Mouse (Mus musculus): ENCODE data around the gene Rnf25. TPM values are rescaled to one million over a fixed set of nuclear protein-coding genes. Genes with fewer than 3 reads are reported as not detected.

Gene Rnf25
- 10 to 100 TPM; 64.1 to 71.2 TPM for total RNA-seq (2021)
- long read RNA-seq, experiment 1, partial matches to known transcripts = 2 of 5 reads
- long read RNA-seq, experiment 1, other reads (novel, unspliced or antisense) = 0 of 5 reads
- long read RNA-seq, experiment 2, partial matches to known transcripts = 1 of 3 reads
- long read RNA-seq, experiment 2, other reads (novel, unspliced or antisense) = 0 of 3 reads

DNA sequence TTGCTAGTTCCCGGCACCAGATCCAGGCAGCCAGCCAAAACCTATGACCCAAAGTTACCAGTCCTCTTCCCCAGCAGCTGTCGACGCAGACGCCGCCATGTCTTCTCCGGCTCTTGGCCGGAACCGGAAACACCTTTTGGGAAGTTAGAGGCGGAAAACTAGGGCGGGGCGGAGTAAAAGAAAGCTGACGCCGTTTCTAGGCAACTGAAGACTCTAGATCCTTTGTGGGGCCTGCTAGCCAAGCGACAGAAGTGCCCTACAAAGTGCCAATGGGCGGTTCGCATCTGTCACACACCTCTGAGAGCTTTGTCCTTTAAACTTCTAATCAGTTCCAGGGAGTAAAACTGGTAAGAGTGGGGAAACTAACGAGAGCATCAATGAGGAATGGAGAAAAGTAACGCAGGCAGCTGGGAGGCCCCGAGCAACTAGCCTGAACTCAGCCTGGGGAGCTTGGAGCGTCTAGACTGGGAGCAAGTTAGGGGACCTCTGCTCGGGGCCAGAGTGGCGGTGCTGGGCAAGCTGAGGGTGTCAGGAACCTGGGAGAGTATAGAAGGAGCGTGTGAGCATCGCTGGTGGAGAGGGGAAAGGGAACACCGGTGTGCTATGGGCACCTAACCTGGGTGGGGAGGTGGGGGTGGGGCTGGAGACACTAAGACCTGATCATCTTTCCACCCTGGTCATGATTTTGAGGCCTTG, at the start of gene Rnf25, which contains the start of gene Stk36:
Rnf25 (minus strand) TSS at position 131 of the 696 bp plus-strand sequence.
Stk36 (plus strand) TSS at position 179 of the 696 bp plus-strand sequence.
- TF ChIP-seq CTCF (IDR thresholded peaks at IDR 0.05) = no peak
- intact Hi-C loops (cut with DNase I) = loop anchor here (1.0 kb wide), 1 partner anchor 13 kb away; the partner anchor contains the start of genes Bcs1l and Zfp142
- Histone ChIP-seq H3K4me3 (peak within 1 kb of the TSS; percentile 77), H3K27ac (peak within 1 kb of the TSS; percentile 85)
- peak; percentile 84 to 85 for DNase-seq (ENCODE audit: extremely low spot score in 1 of 2, low spot score in 2 of 2)

DNA sequence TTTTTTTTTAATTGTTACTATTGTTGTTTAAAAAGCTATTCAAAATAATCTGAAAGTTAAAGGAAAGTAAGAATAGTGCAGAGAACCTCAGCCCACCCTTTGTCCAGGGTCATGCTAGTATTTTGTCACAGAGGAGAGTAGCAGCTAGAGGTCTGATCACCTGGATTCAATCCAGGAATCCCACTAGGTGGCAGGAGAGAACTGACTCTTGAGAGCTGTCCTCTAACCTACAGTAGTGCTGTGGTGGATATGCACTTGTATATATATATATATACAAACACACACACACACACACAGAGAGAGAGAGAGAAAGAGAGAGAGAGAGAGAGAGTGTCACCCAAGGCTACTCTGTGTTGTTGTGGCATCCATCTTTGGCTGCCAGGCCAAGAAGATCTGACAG, 42.7 kb upstream of the Rnf25 start:
- H3K27ac ChIP-seq = no peak overlapping the region
- intact Hi-C loops (cut with DNase I) = no loop called here
- no peak overlapping the region for H3K4me3 ChIP-seq
- no peak for DNase-seq (ENCODE audit: extremely low spot score in 1 of 2, low spot score in 2 of 2)
- peak; percentile 8; the same call in 1 of the 2 replicates for TF ChIP-seq CTCF (IDR thresholded peaks at IDR 0.05)

DNA sequence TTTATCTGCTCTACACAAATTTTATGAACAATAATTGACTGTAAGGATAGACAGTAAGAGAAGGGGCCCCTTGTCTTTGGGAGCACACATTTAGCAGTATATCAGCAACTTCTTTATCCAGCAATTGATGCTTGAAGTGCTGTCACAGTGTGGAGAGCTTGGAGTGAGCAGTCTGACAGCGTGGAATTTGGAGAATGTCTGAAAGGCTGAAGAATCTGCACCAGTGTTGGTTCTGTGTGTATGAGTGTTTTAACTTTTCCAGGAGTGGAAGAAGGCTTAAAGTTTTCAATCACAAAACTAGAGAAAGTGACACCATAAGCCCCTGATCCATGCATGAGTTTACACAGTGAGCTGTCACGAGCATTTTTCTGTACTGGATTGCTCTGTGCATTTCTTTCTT, 42.3 kb upstream of the Rnf25 start:
- DNase-seq (ENCODE audit: extremely low spot score in 1 of 2, low spot score in 2 of 2) = no peak

DNA sequence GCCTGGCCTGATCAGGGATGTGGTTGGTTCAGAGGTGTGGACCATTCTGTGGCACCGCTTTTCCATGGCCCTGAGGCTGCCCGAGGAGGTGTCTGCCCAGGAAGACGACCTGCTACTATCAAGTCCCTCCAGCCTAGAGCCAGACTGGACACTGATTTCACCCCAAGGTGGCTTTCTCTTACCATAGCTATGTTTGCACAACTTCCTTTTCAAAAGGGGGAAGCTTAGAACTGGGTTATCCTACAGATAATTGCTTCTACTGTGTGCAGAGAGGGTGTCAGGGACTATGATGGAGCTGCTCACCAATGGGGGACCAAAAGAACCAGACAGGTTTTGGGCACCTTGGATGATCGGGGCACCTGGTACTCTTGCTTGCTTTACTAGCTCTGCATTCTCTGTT, 31.5 kb upstream of the Rnf25 start:
- Histone ChIP-seq H3K27ac (no peak overlapping the region), H3K4me3 (no peak overlapping the region)
- no peak for TF ChIP-seq CTCF (IDR thresholded peaks at IDR 0.05)
- intact Hi-C loops (cut with DNase I) = no loop called here
- DNase-seq (ENCODE audit: extremely low spot score in 1 of 2, low spot score in 2 of 2) = no peak

More for the DNA sequence above, 42.3 kb upstream of the Rnf25 start:
- intact Hi-C loops (cut with DNase I) = no loop called here
- Histone ChIP-seq H3K4me3 (no peak overlapping the region), H3K27ac (no peak overlapping the region)
- no peak for TF ChIP-seq CTCF (IDR thresholded peaks at IDR 0.05)

DNA sequence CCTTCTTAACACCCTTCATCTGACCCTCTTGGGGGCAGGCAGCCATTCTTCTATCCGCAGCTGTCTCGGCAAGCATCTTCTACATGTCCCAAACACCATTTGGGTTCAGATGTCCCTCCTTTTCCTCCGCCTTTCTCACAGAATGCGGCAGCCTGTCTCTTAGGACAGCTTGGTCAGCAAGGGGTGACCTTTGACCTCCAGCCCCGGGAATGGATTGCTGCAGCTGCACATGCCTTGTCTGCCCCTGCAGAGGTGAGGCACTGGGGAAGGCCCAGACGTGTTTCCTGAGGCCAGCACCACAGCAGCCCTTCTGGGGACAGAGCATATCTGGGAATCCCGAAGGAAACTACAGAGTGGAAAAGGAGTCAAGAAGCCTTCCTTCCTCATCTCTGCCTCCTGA, 26.8 kb upstream of the Rnf25 start:
- intact Hi-C loops (cut with DNase I) = no loop called here
- no peak for TF ChIP-seq CTCF (IDR thresholded peaks at IDR 0.05)
- Histone ChIP-seq H3K27ac (no peak overlapping the region), H3K4me3 (no peak overlapping the region)
- no peak for DNase-seq (ENCODE audit: extremely low spot score in 1 of 2, low spot score in 2 of 2)

DNA sequence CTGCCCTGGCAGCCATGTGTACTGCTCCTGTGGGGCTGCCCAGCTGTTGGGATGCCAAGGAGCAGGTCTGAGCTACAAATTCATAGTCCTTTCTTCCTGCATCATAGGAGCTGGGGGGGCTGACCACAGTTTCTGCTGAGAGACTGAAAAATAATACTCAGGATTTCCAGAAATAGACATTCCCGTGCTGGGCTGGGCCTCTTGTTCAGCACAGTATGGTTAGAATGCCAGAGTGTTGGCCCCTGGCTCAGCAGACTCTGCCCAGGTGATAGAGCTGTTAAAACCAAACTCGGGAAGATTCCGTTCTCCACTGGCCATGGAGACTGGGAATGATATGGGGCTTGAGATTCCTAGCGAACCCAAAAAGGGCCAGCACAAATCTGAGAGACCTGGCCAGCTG, 24.9 kb upstream of the Rnf25 start:
- no peak for TF ChIP-seq CTCF (IDR thresholded peaks at IDR 0.05)
- no peak for DNase-seq (ENCODE audit: extremely low spot score in 1 of 2, low spot score in 2 of 2)
- intact Hi-C loops (cut with DNase I) = no loop called here
- H3K4me3 ChIP-seq = no peak overlapping the region
- H3K27ac ChIP-seq = no peak overlapping the region

DNA sequence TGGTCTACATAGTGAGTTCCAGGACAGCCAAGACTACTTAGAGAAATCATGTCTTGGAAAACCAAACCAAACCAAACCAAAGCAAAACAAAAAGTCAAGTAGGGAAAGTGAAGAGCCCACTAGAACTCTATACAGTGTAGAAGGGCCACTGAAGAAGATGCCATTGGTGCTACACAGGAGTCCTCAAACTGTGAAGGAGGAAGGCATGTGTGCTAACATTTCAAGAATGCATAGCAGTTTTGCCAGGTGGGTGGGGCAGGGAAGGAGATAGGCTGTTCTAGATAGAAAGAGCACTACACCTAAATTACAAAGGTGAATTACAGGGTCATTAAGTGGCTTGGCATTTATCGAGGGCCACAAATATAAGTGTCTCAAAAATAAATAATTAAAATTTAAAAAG, 23.0 kb upstream of the Rnf25 start:
- intact Hi-C loops (cut with DNase I) = no loop called here
- Histone ChIP-seq H3K4me3 (no peak overlapping the region), H3K27ac (no peak overlapping the region)
- DNase-seq (ENCODE audit: extremely low spot score in 1 of 2, low spot score in 2 of 2) = no peak
- no peak for TF ChIP-seq CTCF (IDR thresholded peaks at IDR 0.05)

DNA sequence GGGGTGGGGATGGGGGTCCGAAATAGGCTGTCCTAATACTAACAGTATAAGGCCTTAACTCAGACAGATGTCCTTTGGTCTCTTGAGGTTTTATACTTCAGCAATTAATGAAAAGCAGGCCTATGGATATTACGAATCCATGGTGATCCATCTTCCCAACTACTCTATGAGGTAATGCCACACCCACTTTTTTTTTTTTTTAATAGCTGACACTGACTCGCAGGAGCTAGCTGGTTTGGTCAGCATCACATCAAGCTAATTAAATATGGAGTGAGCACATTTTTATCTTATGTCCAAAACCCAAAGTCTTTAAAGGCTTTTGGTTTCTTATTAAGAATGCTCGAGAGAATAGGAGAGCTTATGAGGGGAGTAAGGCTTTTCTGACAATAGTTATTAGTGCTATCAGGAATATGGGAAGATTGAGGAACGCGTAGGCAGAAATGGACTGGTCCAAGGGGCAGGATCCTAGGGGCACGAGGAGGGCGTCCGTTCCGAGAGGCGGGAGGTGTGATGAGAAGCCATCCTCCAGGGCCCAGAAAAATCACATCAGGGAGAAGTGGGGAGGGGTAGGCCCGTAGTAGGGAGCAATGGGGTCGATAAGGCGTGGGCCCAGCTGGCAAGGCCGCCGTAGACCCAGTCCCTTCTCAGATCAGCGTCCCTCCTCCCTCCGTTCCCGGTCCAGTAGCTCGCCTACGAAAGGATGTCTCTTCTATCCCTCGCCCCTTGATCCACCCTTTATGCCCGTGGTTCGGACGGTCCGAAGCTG, 513 bp downstream of the Rnf25 start:
- peak overlapping the region; percentile 77 for H3K4me3 ChIP-seq
- DNase-seq (ENCODE audit: extremely low spot score in 1 of 2, low spot score in 2 of 2) = no peak
- H3K27ac ChIP-seq = peak overlapping the region; percentile 85
- intact Hi-C loops (cut with DNase I) = loop anchor here (1.0 kb wide), 1 partner anchor 12 kb away; the partner anchor contains the start of genes Bcs1l and Zfp142
- no peak for TF ChIP-seq CTCF (IDR thresholded peaks at IDR 0.05)

DNA sequence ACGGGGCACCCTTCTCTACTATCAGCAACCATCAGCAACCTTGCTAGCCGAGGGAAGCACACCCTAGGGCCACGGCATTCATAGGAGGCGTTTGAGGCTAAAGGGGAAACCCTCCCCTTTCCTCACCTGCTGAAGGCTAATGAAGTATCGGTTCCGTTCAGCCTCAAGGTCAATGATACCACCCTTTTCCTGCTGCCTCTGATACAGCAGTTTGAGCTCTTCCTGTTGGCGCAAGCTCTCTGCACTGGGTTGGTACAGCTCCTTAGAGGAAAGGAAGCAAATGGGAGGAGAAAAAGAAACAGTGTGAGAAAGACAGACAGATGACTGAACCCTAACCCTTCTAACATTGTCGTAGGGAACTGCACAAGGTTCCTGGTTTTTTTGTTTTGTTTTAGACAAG, 6.8 kb downstream of the Rnf25 start:
- TF ChIP-seq CTCF (IDR thresholded peaks at IDR 0.05) = no peak
- intact Hi-C loops (cut with DNase I) = no loop called here

DNA sequence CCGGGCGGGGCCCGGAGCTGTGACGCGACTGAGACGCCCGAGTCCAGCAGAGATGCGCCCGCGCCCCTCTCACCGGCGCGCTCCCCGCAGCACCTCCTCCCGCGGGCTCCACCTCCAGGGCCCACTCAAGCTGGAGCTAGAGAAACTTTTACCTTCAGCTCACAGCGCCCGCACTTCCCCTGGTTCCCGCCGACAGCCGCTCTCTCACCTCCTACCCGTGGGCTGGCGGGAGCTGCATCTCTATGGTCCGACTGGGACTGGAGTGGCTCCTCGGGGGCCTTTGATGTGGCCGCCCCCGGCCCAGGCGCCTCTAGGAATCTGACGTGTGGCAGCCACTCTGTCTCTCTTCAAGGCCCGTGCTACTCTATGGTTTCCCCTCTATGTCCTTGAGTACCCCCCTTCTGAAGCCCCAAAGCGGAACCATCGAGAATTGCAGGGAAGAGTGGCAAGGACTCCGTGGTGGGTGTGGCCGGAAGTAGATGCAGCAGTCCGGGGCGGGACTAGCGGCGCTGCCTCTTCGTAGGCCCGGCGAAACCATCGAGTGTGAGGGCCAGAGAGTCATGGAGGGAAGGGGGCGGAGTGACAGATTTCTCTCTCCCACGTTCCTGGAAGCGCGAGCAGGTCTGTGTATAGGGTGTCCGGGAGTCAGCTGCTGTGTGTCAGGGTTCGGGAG, 13.3 kb downstream of the Rnf25 start, which contains the start of the genes Zfp142 and Bcs1l:
Zfp142 (minus strand) TSS at position 474 of the 673 bp plus-strand sequence.
Bcs1l (plus strand) TSS at position 517 of the 673 bp plus-strand sequence.
- TF ChIP-seq CTCF (IDR thresholded peaks at IDR 0.05) = peak; percentile 23
- peak within 1 kb of the TSS; percentile 70 for H3K4me3 ChIP-seq
- DNase-seq (ENCODE audit: extremely low spot score in 1 of 2, low spot score in 2 of 2) = peak; percentile 97 to 98
- H3K27ac ChIP-seq = peak within 1 kb of the TSS; percentile 96
- intact Hi-C loops (cut with DNase I) = loop anchor here (1.0 to 5.0 kb wide), 3 partner anchors 13 to 729 kb away; partner anchors contain the start of genes Cnot9, Dnpep, Rnf25 and Stk36

More for the DNA sequence above, 6.8 kb downstream of the Rnf25 start:
- Histone ChIP-seq H3K4me3 (no peak overlapping the region), H3K27ac (no peak overlapping the region)
- DNase-seq (ENCODE audit: extremely low spot score in 1 of 2, low spot score in 2 of 2) = no peak

DNA sequence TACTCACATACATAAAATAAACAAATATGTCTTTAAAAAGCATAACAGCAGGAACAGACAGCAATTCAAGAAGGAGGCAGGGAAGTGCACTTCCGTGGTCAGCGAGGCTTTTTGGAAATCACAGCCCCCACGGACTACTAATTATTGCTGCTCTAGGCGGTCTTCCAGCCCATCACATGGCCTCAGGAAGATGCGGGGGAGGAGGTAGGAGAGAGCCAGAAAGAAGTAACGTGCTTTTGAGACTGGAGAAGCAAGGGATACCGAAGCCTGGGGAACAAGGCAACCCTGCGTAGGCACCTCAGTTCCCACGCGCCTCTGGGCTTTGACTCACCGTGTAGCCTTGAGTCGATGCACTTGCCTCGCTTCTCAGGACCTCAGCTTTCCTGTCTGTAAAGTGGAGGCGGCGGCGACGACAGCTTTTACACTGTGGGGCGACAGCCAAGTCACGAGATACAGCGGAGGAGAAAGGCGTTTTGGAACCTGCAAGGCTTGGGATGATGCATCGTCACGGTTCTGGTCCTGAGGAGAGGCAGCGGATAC, 13.9 kb downstream of the Rnf25 start:
- H3K4me3 ChIP-seq = peak overlapping the region; percentile 70
- peak in 1 of 2 experiments; percentile 78 for DNase-seq (ENCODE audit: extremely low spot score in 1 of 2, low spot score in 2 of 2)
- TF ChIP-seq CTCF (IDR thresholded peaks at IDR 0.05) = no peak
- intact Hi-C loops (cut with DNase I) = loop anchor here (5.0 kb wide), 2 partner anchors 80 to 730 kb away; partner anchors contain the start of genes Cnot9 and Dnpep
- peak overlapping the region; percentile 96 for H3K27ac ChIP-seq

Data from left cerebral cortex, adult 2 months (tissue).